Mouse (Mus musculus) limb, embryonic 14.5 days (tissue): ENCODE data around the gene Prkar1b. TPM values are rescaled to one million over a fixed set of nuclear protein-coding genes. Genes with fewer than 3 reads are reported as not detected.
A peak's percentile ranks its signal among the peaks of the same experiment; 100 is the strongest.

ENCODE experiments used
- ATAC-seq: fragments of 200-750 bp; cut with Nextera tagmentation; 2 replicates; pipeline ENCODE4 v1.8.0; 2017; ENCODE audit warnings: low read depth, moderate number of reproducible peaks, moderate TSS enrichment; ENCODE audit not compliant: low FRiP score
- DNase-seq: peaks from one replicate; pipeline ENCODE4 v3.0.0-alpha.2; 2015; ENCODE audit warnings: low spot score
- H3K27ac ChIP-seq: fragments of 300-500 bp; sonication (generic); replicated peaks from 2 replicates; pipeline ENCODE4 v1.5.1; 2014; ENCODE audit warnings: low read depth, mild to moderate bottlenecking, low read length, moderate library complexity, mixed read lengths
- H3K27me3 ChIP-seq: fragments of 300-500 bp; sonication (generic); 2 replicates; pipeline ENCODE4 v1.6.1; 2014; ENCODE audit warnings: low read length, mixed read lengths; ENCODE audit not compliant: control insufficient read depth, insufficient read depth
- H3K36me3 ChIP-seq: fragments of 300-500 bp; sonication (generic); 2 replicates; pipeline ENCODE4 v1.6.1; 2014; ENCODE audit warnings: mild to moderate bottlenecking, low read length, moderate library complexity, mixed read lengths; ENCODE audit not compliant: control insufficient read depth, insufficient read depth
- H3K4me1 ChIP-seq: fragments of 300-500 bp; sonication (generic); 2 replicates; pipeline ENCODE4 v1.6.1; 2014; ENCODE audit warnings: antibody characterized with exemption, low read length, mixed read lengths; ENCODE audit not compliant: control insufficient read depth, insufficient read depth
- H3K4me2 ChIP-seq: fragments of 300-500 bp; sonication (generic); replicated peaks from 2 replicates; pipeline ENCODE4 v1.6.1; 2014; ENCODE audit warnings: low read depth, mild to moderate bottlenecking, low read length, moderate library complexity; ENCODE audit not compliant: severe bottlenecking
- H3K4me3 ChIP-seq: fragments of 300-500 bp; sonication (generic); replicated peaks from 2 replicates; pipeline ENCODE4 v1.5.1; 2014; ENCODE audit warnings: low read length
- H3K9ac ChIP-seq: fragments of 300-500 bp; sonication (generic); 2 replicates; pipeline ENCODE4 v1.6.1; 2014; ENCODE audit warnings: mild to moderate bottlenecking, low read depth, low read length, moderate library complexity; ENCODE audit not compliant: severe bottlenecking
- H3K9me3 ChIP-seq: fragments of 300-500 bp; sonication (generic); 2 replicates; pipeline ENCODE4 v1.6.1; 2016; ENCODE audit warnings: low read length; ENCODE audit not compliant: control insufficient read depth
- POLR2A ChIP-seq: fragments of 200-500 bp; IDR thresholded peaks from 2 replicates; pipeline ENCODE4 v1.8.0; 2012; ENCODE audit warnings: inconsistent platforms, mild to moderate bottlenecking, moderate library complexity, borderline replicate concordance; ENCODE audit not compliant: insufficient read depth, insufficient read length; ENCODE audit errors: extremely low read depth
- WGBS: fragments of 180-500 bp; shearing (Covaris S2); extraction: QIAGEN DNeasy Blood & Tissue Kit; methylation state at CpG from one replicate; pipeline ENCODE4 v1.1.7; 2014; 5-methylcytosine and 5-hydroxymethylcytosine counted together
- polyA plus RNA-seq, 2 experiments: library from polyadenylated mRNA; depleted of rRNA in 1 of 2; stranded (reverse) in 1 of 2; unstranded in 1 of 2; fragments of >200 nt; fragmentation: Nextera tagmentation in 1 of 2; extraction: Ambion mirVana in 1 of 2; gene quantifications; 2 replicates each; pipeline versions ENCODE4 v1.2.1 to v1.2.3; 2012 to 2014

The Prkar1b gene
- polyA plus RNA-seq, 2 experiments = 15.8 to 19.2 TPM

- peak; percentile 12 for DNase-seq
- Histone ChIP-seq H3K4me1 (peaks cover 44% of the 10 kb centered on the region), H3K9me3 (peaks cover 4% of the 10 kb centered on the region; the same call in 1 of the 2 replicates), H3K4me3 (peak overlapping the region; percentile 73), H3K36me3 (no peaks in the 10 kb centered on the region), H3K27me3 (peaks cover 66% of the 10 kb centered on the region), H3K9ac (peak overlapping the region; percentile 71), H3K27ac (no peak overlapping the region; the same call in 1 of the 2 replicates), H3K4me2 (peak overlapping the region; percentile 93)
- TF ChIP-seq POLR2A = no peak
- WGBS = 5% methylated on average over 24 of the region's 24 CpGs
- no peak for ATAC-seq
Measured at GRCm38 (mm10) chr5:138996322-138997073, 153.3 kb downstream of the Prkar1b start.

GRCm38 (mm10) chr5:138995721-138996311 lies 154.0 kb downstream of the Prkar1b start:
- TF ChIP-seq POLR2A = no peak
- H3K4me3 ChIP-seq = peak overlapping the region; percentile 73
- H3K36me3 ChIP-seq = no peaks in the 10 kb centered on the region
- 0 out of 2 replicates have a peak, but pooled peaks cover 4% of the 10 kb centered on the region for H3K9me3 ChIP-seq
- 1% methylated on average over 34 of the region's 52 CpGs for WGBS
- peaks cover 71% of the 10 kb centered on the region for H3K27me3 ChIP-seq
- ATAC-seq (peak; percentile 44), DNase-seq (peak; percentile 63)
- H3K4me1 ChIP-seq = peaks cover 48% of the 10 kb centered on the region
- H3K4me2 ChIP-seq = peak overlapping the region; percentile 93
- H3K27ac ChIP-seq = peak overlapping the region; percentile 76
- H3K9ac ChIP-seq = peak overlapping the region; percentile 71

- ATAC-seq (peak; percentile 38), DNase-seq (peak; percentile 72)
- H3K36me3 ChIP-seq = no peaks in the 10 kb centered on the region
- peaks cover 71% of the 10 kb centered on the region for H3K27me3 ChIP-seq
- H3K27ac ChIP-seq = peak overlapping the region; percentile 76
- H3K9me3 ChIP-seq = no peaks in the 10 kb centered on the region
- TF ChIP-seq POLR2A = no peak
- 2% methylated on average over 17 of the region's 127 CpGs for WGBS
- H3K4me1 ChIP-seq = peaks cover 48% of the 10 kb centered on the region
- peak overlapping the region; percentile 73 for H3K4me3 ChIP-seq
- H3K4me2 ChIP-seq = peak overlapping the region; percentile 93
- H3K9ac ChIP-seq = peak overlapping the region; percentile 71
Measured at GRCm38 (mm10) chr5:138994786-138995720, 154.7 kb downstream of the Prkar1b start.

- peak overlapping the region; percentile 93 for H3K4me2 ChIP-seq
- WGBS = under 1% methylated on average over 37 of the region's 48 CpGs
- peak overlapping the region; percentile 71 for H3K9ac ChIP-seq
- peaks cover 49% of the 10 kb centered on the region for H3K4me1 ChIP-seq
- H3K4me3 ChIP-seq = peak overlapping the region; percentile 73
- ATAC-seq = 0 out of 2 replicates have a peak, but pooled peaks have one; percentile 8
- TF ChIP-seq POLR2A = no peak
- DNase-seq = peak; percentile 13
- H3K36me3 ChIP-seq = no peaks in the 10 kb centered on the region; the same call in 1 of the 2 replicates
- peaks cover 67% of the 10 kb centered on the region for H3K27me3 ChIP-seq
- peak overlapping the region; percentile 76; the same call in 1 of the 2 replicates for H3K27ac ChIP-seq
- H3K9me3 ChIP-seq = no peaks in the 10 kb centered on the region
Measured at GRCm38 (mm10) chr5:138994108-138994785, 155.6 kb downstream of the Prkar1b start.
